Mouse (Mus musculus) kidney, embryonic 16.5 days (tissue): Measurements from ENCODE around the gene Ushbp1. TPM values are rescaled to one million over a fixed set of nuclear protein-coding genes. Genes with fewer than 3 reads are reported as not detected.
A peak's percentile ranks its signal among the peaks of the same experiment; 100 is the strongest.

Source experiments
- ATAC-seq: fragments of 200-750 bp; cut with Nextera tagmentation; 2 replicates; pipeline ENCODE4 v1.8.0; 2017; ENCODE audit warnings: moderate TSS enrichment; ENCODE audit not compliant: low FRiP score, low TSS enrichment
- H3K27ac ChIP-seq: fragments of 300-500 bp; sonication (generic); 2 replicates; pipeline ENCODE4 v1.5.1; 2014; ENCODE audit warnings: low read length
- H3K27me3 ChIP-seq: fragments of 300-500 bp; sonication (generic); 2 replicates; pipeline ENCODE4 v1.6.1; 2014; ENCODE audit warnings: low read length, control low read depth, mixed read lengths; ENCODE audit not compliant: insufficient read depth
- H3K36me3 ChIP-seq: fragments of 300-500 bp; sonication (generic); 2 replicates; pipeline ENCODE4 v1.6.1; 2014; ENCODE audit warnings: low read length, control low read depth, mixed read lengths; ENCODE audit not compliant: insufficient read depth
- H3K4me1 ChIP-seq: fragments of 300-500 bp; sonication (generic); 2 replicates; pipeline ENCODE4 v1.6.1; 2014; ENCODE audit warnings: low read length, control low read depth, mixed read lengths; ENCODE audit not compliant: insufficient read depth
- H3K4me2 ChIP-seq: fragments of 300-500 bp; sonication (generic); replicated peaks from 2 replicates; pipeline ENCODE4 v1.6.1; 2014; ENCODE audit warnings: low read depth, low read length
- H3K4me3 ChIP-seq: fragments of 300-500 bp; sonication (generic); 2 replicates; pipeline ENCODE4 v1.5.1; 2014; ENCODE audit warnings: mild to moderate bottlenecking, low read length
- H3K9ac ChIP-seq: fragments of 300-500 bp; sonication (generic); replicated peaks from 2 replicates; pipeline ENCODE4 v1.6.1; 2014; ENCODE audit warnings: low read length
- H3K9me3 ChIP-seq: fragments of 300-500 bp; sonication (generic); 2 replicates; pipeline ENCODE4 v1.6.1; 2016; ENCODE audit warnings: low read length, control low read depth
- WGBS: fragments of 180-500 bp; shearing (Covaris S2); extraction: QIAGEN DNeasy Blood & Tissue Kit; methylation state at CpG from one replicate; pipeline ENCODE4 v1.1.7; 2014; 5-methylcytosine and 5-hydroxymethylcytosine counted together
- polyA plus RNA-seq: library from polyadenylated mRNA; unstranded; fragments of >200 nt; fragmentation: Nextera tagmentation; extraction: Ambion mirVana; gene quantifications from 2 replicates; pipeline ENCODE4 v1.2.1, GENCODE M21; 2015

The Ushbp1 gene
- polyA plus RNA-seq, 1 experiment from 2014 or later: 31.2 TPM

GRCm38 (mm10) chr8:71396639-71397305 lies 1.2 kb upstream of the Ushbp1 start, which contains the start of gene Babam1:
Gene Babam1 (plus strand): TSS chr8:71396861.
- Histone ChIP-seq H3K9ac (peak within 1 kb of the TSS; percentile 87), H3K4me3 (peak within 1 kb of the TSS; percentile 96), H3K9me3 (no peaks in the 10 kb centered on the region), H3K27me3 (no peaks in the 10 kb centered on the region), H3K4me1 (peaks cover 15% of the 10 kb centered on the region), H3K27ac (peak within 1 kb of the TSS; percentile 92), H3K36me3 (peaks cover 25% of the 10 kb centered on the region), H3K4me2 (peak within 1 kb of the TSS; percentile 95)
- ATAC-seq: peak; percentile 97
- WGBS: 1% methylated on average over 34 of the region's 34 CpGs

- Histone ChIP-seq H3K9ac (peak overlapping the region; percentile 51), H3K36me3 (peaks cover 16% of the 10 kb centered on the region), H3K27me3 (no peaks in the 10 kb centered on the region), H3K4me3 (peak overlapping the region; percentile 35), H3K27ac (peak overlapping the region; percentile 66; the same call in 1 of the 2 replicates), H3K4me2 (peak overlapping the region; percentile 44), H3K9me3 (no peaks in the 10 kb centered on the region), H3K4me1 (peaks cover 15% of the 10 kb centered on the region)
- no peak for ATAC-seq
- WGBS: 76% methylated on average over 10 of the region's 10 CpGs
Observed at GRCm38 (mm10) chr8:71395071-71395470, 531 bp downstream of the Ushbp1 start.

GRCm38 (mm10) chr8:71394481-71394880 lies 1.1 kb downstream of the Ushbp1 start:
- Histone ChIP-seq H3K4me3 (peak overlapping the region; percentile 35), H3K36me3 (peaks cover 10% of the 10 kb centered on the region), H3K9me3 (no peaks in the 10 kb centered on the region), H3K27ac (peak overlapping the region; percentile 66; the same call in 1 of the 2 replicates), H3K9ac (peak overlapping the region; percentile 44), H3K4me1 (peaks cover 15% of the 10 kb centered on the region), H3K4me2 (peak overlapping the region; percentile 44), H3K27me3 (no peaks in the 10 kb centered on the region)
- WGBS: 89% methylated on average over 7 of the region's 7 CpGs
- no peak for ATAC-seq

- Histone ChIP-seq H3K4me2 (peak overlapping the region; percentile 43), H3K36me3 (0 out of 2 replicates have a peak, but pooled peaks cover 3% of the 10 kb centered on the region)
Observed at GRCm38 (mm10) chr8:71392871-71393270, 2.7 kb downstream of the Ushbp1 start.

DNA sequence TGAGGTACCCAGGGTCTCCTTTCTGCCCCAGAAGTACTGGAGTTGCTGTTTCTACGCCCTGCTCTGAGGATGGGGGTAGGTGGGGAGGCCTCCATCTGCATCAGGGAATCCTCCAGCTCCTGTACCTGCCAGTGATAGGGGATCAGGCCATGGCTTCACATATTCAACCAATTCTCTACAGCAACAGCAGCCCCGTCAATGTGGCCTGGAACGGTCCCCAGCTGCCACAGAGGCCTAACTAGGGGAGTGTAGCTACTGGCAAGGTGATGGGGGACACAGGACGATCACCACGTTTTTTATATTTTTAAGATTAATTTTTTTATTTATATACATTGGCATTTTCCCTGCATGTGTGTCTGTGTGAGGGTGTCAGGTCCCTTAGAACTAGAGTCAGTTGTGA lies 3.2 kb downstream of the Ushbp1 start:
- WGBS: 77% methylated on average over 5 of the region's 5 CpGs
- H3K9me3 ChIP-seq: no peaks in the 10 kb centered on the region

More at GRCm38 (mm10) chr8:71392871-71393270, 2.7 kb downstream of the Ushbp1 start:
- Histone ChIP-seq H3K27ac (no peak overlapping the region), H3K27me3 (no peaks in the 10 kb centered on the region), H3K4me3 (peak overlapping the region; percentile 29), H3K4me1 (peaks cover 15% of the 10 kb centered on the region), H3K9me3 (no peaks in the 10 kb centered on the region), H3K9ac (no peak overlapping the region)
- WGBS: 14% methylated on average over 3 of the region's 3 CpGs
- ATAC-seq: no peak

DNA sequence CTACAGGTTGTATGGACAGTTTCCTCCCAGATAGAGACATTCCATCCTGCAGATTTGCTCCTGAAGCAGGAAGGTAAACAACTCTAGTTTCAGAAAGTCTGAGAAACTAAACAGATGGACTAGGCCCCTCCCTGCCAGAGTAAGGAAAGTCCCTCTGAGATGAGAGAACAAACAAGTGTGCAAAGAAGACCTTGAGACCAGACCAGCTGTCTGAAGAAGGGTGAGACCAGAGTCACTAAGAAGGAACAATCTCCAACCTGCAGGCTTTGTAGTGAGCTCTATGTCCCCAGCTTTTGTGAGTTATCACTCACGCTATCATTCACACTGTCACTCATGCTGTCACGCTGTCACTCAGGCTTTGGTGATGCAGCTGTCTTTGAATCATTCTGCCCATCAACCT lies 3.9 kb downstream of the Ushbp1 start:
- Histone ChIP-seq H3K4me2 (no peak overlapping the region), H3K36me3 (0 out of 2 replicates have a peak, but pooled peaks cover 4% of the 10 kb centered on the region), H3K9ac (no peak overlapping the region), H3K27ac (no peak overlapping the region), H3K4me1 (peaks cover 8% of the 10 kb centered on the region; the same call in 1 of the 2 replicates), H3K4me3 (no peak overlapping the region), H3K9me3 (no peaks in the 10 kb centered on the region), H3K27me3 (no peaks in the 10 kb centered on the region)
- no peak for ATAC-seq
- WGBS: 92% methylated on average over 2 of the region's 2 CpGs

More for the DNA sequence above, 3.2 kb downstream of the Ushbp1 start:
- H3K4me1 ChIP-seq: peaks cover 10% of the 10 kb centered on the region
- no peak overlapping the region for H3K27ac ChIP-seq
- no peak overlapping the region for H3K4me3 ChIP-seq
- no peak overlapping the region for H3K9ac ChIP-seq
- ATAC-seq: no peak
- H3K36me3 ChIP-seq: 0 out of 2 replicates have a peak, but pooled peaks cover 4% of the 10 kb centered on the region
- no peak overlapping the region for H3K4me2 ChIP-seq
- H3K27me3 ChIP-seq: no peaks in the 10 kb centered on the region

GRCm38 (mm10) chr8:71388267-71388666 lies 7.3 kb downstream of the Ushbp1 start:
- Histone ChIP-seq H3K36me3 (0 out of 2 replicates have a peak, but pooled peaks cover 4% of the 10 kb centered on the region), H3K9me3 (no peaks in the 10 kb centered on the region), H3K4me3 (no peak overlapping the region), H3K27ac (no peak overlapping the region), H3K9ac (no peak overlapping the region), H3K27me3 (no peaks in the 10 kb centered on the region), H3K4me1 (peaks cover 10% of the 10 kb centered on the region), H3K4me2 (no peak overlapping the region)
- ATAC-seq: no peak
- 62% methylated on average over 1 of the region's 1 CpGs for WGBS

DNA sequence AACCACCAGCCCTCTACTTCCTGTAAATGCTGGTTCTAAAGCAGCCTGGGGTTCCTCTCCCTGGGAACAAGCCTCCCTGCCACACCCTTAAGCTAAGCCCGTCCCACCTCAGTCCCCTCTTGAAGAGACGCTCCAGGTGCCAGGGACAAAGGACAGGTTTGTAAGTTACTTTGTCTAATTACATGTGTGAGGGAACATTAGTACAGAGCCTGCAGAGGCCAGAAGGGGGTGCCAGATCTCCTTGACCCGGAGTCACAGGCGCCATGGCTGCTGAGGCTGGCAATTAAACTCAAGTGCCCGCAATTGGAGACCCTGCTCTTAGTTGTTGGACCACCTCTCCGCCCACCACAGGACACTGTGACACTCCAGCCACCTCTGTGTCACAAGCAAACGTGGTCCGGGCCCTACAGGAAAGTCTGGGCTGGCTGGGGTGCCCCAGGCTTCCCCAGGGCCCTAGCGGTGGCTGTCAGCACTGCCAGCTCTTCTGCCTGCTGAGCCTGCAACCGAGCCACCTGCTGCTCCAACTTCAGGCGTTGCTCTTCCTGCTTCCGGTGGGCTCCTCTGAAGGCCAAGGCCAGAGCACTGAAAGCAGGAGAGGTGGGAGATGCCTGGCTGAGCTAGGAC lies 10.3 kb downstream of the Ushbp1 start:
- WGBS: 69% methylated on average over 12 of the region's 12 CpGs
- H3K9me3 ChIP-seq: no peaks in the 10 kb centered on the region
- H3K27me3 ChIP-seq: no peaks in the 10 kb centered on the region
- no peak overlapping the region for H3K27ac ChIP-seq
- no peak overlapping the region for H3K4me3 ChIP-seq
- no peak overlapping the region for H3K4me2 ChIP-seq
- H3K4me1 ChIP-seq: peaks cover 17% of the 10 kb centered on the region
- H3K9ac ChIP-seq: no peak overlapping the region
- ATAC-seq: no peak
- 0 out of 2 replicates have a peak, but pooled peaks cover 4% of the 10 kb centered on the region for H3K36me3 ChIP-seq

DNA sequence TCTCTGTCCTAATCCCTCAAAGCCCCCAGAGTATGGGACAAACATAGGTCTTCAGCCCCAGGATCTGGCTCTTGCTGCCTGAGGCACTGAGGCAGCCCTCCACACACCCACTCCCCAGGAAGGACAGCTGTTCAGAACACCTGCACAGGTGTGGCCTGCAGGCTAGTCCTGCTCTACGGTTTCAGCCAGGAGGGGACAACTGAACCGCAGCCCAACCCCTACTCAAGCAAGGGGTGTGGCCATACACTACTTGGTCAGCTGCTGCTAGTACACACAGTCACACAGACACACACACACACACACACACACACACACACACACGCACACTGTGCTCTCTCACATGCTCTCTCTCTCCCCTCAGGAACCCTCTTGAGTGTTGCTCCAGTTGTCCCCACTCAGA lies 11.7 kb downstream of the Ushbp1 start:
- WGBS: 42% methylated on average over 3 of the region's 3 CpGs
- no peak for ATAC-seq
- Histone ChIP-seq H3K9ac (peak overlapping the region; percentile 94), H3K4me2 (no peak overlapping the region), H3K27me3 (no peaks in the 10 kb centered on the region), H3K9me3 (no peaks in the 10 kb centered on the region), H3K4me1 (peaks cover 30% of the 10 kb centered on the region), H3K36me3 (0 out of 2 replicates have a peak, but pooled peaks cover 4% of the 10 kb centered on the region), H3K4me3 (no peak overlapping the region), H3K27ac (peak overlapping the region; percentile 99)

- H3K9me3 ChIP-seq: no peaks in the 10 kb centered on the region
- peak overlapping the region; percentile 94 for H3K9ac ChIP-seq
- H3K27ac ChIP-seq: peak overlapping the region; percentile 99
- peaks cover 4% of the 10 kb centered on the region; the same call in 1 of the 2 replicates for H3K36me3 ChIP-seq
- H3K4me2 ChIP-seq: 0 out of 2 replicates have a peak overlapping the region, but pooled peaks have one; percentile 12
- H3K4me3 ChIP-seq: no peak overlapping the region
- ATAC-seq: no peak
- 18% methylated on average over 12 of the region's 12 CpGs for WGBS
- peaks cover 35% of the 10 kb centered on the region for H3K4me1 ChIP-seq
- H3K27me3 ChIP-seq: no peaks in the 10 kb centered on the region
Observed at GRCm38 (mm10) chr8:71383396-71383795, 12.2 kb downstream of the Ushbp1 start.
